Mouse (Mus musculus) urinary bladder, adult 2 months (tissue): ENCODE results near the gene Otogl. TPM values are rescaled to one million over a fixed set of nuclear protein-coding genes. Genes with fewer than 3 reads are reported as not detected.
"Not testable (repeated sequence)": the region's sequence is repeated elsewhere in the genome, so short reads cannot be mapped to it uniquely, and the experiment has no call there.

Experiments used
- DNase-seq: peaks from one replicate; pipeline ENCODE4 v3.0.0; 2022; ENCODE audit warnings: low spot score
- polyA plus RNA-seq: library from polyadenylated mRNA; depleted of rRNA; stranded (reverse); fragments of >200 nt; gene quantifications from 2 replicates; pipeline ENCODE4 v1.2.3, GENCODE M21; 2012

The Otogl gene
- polyA plus RNA-seq, 1 experiment = 5.9 TPM

- DNase-seq = no peak
Observed at GRCm38 (mm10) chr10:107810649-107811398, 101.1 kb downstream of the Otogl start.

- DNase-seq = no peak
Observed at GRCm38 (mm10) chr10:107805203-107805602, 106.7 kb downstream of the Otogl start.

GRCm38 (mm10) chr10:107804285-107804684 is 107.6 kb downstream of the Otogl start:
- not testable (repeated sequence) for DNase-seq

DNA sequence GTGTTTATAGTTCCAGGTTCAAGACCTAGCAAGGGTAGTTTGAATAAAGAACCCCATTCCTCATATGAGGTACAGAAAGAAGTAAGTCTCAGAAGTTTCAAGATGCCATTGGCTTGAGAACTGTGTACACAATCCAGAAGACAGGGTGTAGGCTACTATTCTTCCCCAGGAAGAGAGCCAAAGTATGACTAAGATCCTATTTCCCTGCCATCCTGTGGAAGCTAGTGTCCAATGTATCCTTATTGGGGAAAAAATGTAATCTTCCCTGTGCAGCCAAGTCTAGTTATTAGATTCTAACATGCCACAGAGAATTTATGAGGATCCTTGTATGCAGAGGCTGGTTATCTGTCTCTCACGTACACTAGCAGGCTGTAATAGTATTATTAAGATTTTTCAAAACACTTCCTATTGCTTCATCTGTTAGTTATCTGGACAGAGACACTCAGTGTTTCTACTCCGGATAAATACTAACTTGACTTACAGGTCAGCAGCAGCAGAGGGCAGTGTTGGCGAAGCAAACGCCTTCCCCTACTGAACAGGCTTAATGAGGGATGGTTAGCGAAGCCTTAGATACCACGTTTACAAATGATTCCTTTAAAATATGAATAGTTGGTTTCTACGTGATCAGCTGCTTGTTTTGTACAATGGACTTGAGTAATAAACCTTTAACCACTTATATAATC is 112.1 kb downstream of the Otogl start:
- DNase-seq = peak; percentile 25

GRCm38 (mm10) chr10:107794812-107795756 is 116.8 kb downstream of the Otogl start:
- DNase-seq = no peak

DNA sequence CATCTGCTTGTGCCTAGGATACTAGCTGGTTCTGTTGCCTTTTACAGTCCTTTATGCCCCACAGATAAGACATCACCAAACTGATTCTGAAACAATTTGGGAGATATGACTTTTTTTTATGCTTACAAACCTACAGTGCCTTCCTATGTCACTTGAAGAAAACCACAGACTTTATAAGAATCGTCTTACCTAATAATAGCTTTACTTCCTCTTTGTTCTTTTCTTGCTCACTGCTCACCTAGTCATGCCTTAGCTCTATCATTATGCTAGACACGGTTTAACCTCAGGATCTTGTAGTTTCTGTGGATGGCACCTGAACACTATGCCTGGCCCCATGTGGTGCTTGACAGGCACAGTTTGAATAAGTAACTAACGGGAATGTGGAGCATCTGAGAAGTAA is 119.4 kb downstream of the Otogl start:
- no peak for DNase-seq

DNA sequence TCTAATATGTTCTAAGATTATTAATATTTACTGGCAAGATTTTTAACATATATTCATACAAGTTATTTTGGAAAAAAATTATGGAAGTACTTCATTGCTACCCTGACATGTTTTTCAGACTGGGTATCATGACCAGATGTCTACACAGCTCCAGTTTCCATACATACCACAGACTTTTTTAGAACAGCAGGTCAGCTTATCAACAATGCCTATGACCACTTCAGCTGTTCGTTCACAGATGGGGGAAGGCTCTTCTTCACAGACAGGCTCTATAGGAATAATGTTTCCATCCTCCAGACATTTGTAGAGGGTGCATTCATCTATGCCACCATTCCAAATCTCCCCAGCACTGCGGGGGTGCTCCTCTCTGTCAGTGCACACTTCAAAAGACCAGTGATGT is 132.4 kb downstream of the Otogl start:
- no peak for DNase-seq

DNA sequence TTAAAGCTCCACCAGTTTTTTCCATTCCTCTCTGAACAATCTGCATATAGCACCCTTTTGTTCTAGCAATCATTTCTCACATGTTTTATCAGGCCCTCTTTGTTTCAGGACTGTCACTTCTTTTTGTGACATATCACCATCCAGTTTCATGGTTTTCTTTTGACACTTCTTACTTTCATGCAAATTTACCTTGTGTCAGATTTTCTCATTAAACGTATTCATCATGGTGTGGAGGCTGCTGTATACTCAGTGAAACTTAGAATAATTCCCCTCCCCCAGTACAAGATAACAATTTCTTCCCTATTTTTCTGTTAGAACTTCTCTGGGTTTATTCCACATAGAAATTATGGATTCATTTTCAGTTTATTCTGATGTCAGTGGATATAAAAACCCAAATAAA is 152.3 kb downstream of the Otogl start:
- no peak for DNase-seq

DNA sequence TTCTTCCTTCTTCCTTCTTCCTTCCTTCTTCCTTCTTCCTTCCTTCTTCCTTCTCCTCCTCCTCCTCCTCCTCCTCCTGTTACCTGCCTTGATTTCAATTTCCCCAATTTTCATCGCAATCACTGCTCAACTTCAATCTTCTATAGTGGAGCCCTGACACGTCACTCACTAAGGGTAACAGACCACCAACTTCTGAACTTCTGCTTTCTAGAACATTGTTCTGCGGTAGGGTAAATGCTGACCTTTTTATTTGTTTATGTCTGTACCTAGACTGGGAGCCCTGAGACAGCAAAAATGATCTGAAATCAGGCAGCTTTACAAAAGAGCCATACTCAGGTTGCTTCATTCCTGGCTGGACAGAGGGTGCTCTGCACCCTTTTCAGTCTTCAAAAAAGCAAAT is 158.5 kb downstream of the Otogl start:
- no peak for DNase-seq

DNA sequence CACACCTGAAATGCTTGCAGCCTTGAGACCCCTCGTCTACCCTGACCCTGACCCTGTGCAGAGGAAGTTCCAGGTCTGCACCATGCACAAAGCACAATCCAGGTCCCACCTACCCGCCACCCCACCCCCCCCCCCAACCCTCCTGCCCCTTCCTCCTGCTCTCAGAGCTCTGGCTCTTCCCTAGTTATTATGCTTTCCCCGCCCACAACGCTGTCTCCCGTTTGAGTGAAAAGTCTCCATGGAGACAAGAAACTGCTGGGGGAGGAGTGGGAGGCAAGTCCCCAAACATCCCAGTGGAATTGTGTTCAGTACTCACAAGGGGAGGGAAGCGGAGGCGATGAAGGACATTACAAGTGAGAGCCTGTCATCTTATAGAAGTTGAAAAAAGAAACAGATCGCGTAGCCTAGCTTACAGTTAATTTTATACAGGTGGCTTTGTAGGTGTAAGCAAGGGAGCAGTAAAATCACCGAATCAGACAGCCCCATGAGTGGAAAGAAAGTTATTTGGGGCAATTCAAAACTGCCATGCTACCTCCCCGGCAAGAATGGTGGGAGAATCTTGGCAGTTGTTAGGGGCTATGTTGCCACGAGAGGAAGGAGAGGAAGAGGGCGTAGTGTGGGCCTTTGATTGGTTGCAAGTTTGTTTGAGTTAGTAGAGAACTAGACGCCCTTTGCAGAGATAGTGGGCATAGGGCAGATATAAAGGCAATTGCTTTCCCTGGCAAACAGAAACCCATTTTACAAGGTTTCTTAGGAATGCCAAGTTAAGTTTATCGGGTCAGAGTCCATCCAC is 159.4 kb downstream of the Otogl start:
- no peak for DNase-seq

- DNase-seq = no peak
Observed at GRCm38 (mm10) chr10:107751944-107752343, 160.0 kb downstream of the Otogl start.

DNA sequence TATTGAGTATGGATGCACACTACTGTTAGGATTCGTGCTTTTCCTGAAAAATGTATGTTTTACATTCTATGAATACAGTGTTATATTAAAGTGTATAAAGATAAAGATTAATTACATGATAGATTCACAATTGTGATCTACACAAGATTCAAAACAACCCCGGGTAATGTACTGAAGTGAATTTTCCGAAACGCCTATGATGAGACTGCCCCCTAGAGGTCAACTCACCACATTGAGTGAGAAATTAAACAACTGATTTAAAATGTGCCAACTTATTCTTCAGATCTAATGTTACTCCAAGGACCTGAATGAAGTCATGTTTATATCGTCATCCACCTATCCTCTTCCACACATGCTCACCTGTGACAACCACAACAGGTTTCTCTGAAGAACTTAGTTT is 164.4 kb downstream of the Otogl start:
- DNase-seq = no peak

DNA sequence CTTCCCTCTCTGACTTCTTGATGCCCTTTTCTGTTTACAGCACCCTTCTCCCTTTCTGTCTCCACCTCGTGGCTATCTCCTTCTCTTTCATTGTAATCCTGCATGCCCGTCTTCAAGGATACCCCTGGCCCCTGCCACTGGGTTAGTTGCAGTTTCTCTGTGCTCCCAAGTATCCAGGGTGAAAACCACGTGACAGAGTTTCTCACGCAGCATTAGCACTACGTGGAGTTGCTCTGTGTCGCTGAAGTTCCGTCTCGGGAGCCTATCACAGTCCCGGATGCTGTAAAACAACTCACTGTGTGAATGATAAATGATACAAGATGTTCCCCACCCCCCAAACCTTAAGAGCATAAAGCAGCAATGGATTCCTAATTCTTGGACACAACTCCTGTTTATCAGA is 165.2 kb downstream of the Otogl start:
- no peak for DNase-seq

DNA sequence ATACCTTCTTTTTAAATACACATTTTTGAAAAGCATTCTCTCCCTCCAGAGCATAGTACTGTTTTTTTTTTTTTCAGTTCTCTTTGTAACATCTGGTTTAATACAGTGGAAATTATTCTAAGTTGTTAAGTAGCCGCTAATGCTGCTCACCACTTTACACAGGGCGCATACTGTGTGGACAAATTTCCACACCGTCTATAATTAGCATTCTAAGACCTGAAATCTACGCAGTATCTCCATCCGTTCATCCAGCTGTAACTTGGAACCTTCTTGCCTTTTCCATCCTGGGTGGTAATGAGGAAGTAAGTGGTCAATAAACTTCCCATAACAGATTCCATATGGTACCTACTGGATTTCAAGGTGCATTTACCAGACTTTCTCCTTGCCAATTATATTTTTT is 172.1 kb downstream of the Otogl start:
- DNase-seq = no peak

DNA sequence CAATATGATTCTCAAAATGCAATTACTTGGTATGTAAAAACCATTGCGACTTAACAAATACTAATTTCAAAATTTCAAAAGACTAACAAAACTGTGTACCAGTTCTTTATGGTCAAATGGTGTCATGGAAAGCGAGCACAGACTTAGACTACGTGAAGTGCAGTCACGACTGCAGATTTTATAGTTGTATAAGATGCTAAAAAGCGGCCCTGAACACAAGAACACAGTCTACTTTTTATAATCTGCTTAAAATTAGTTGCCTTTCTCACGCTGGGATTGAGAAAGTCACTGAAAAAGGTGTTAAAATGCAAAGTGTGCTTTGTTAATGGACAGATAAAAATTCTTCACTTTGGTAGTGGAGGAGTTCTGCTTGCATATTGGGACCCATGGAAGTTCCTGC is 174.2 kb downstream of the Otogl start:
- no peak for DNase-seq

- DNase-seq = no peak
Observed at GRCm38 (mm10) chr10:107735448-107735847, 176.5 kb downstream of the Otogl start.

- no peak for DNase-seq
Observed at GRCm38 (mm10) chr10:107734327-107734726, 177.6 kb downstream of the Otogl start.

DNA sequence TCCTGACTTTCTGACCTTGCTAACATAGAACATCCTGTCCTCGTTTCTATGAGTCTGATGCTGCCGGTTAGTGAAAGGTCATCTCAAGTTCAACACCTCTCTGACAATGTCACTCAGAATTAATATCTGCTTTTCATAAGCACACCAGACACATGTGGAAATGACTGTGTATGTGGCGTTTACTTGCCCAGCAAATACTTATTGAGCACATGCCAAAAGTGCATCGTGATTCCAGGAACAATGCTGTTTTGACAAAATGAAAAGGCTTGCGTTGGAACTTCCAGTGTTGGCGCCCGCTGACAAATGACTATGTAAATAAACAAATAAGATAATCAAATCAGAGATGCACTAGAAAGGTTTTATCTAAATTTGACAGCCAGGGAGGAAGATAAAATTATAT is 186.3 kb downstream of the Otogl start:
- DNase-seq = no peak

DNA sequence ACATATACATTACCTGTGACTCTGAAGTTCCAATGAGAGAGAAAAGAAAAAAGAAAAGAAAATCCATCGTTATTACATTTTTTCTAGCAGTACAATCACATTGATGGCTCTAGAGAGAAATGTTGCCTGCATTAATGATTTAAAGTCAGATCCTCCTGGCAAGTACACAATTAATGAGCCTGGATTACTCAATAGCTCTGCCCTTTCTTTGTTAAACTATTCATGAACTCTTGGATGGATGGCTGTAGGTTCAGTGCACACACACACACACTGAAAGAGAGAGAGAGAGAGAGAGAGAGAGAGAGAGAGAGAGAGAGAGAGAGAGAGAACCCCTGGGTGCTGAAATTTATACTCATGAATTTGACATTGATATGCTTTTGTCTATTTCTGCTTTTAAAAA is 192.1 kb downstream of the Otogl start, which contains the start of gene Ptprq:
Gene Ptprq, minus strand, starts transcription at position 246 of the 400 bp plus-strand sequence.
- no peak for DNase-seq
